Mouse (Mus musculus) hindbrain, embryonic 11.5 days (tissue): ENCODE measurements at regions not wholly inside any gene's neighbourhood (a gene's known extent, or its start where the extent isn't known, plus 50 kb on each side); places are given as distances from the start of the nearest gene placed in this dataset.
A peak's percentile ranks its signal among the peaks of the same experiment; 100 is the strongest.

Experiments
- ATAC-seq: fragments of 200-750 bp; cut with Nextera tagmentation; 2 replicates; pipeline ENCODE4 v1.8.0; 2017; ENCODE audit warnings: mild to moderate bottlenecking, moderate TSS enrichment, moderate library complexity; ENCODE audit not compliant: low FRiP score
- DNase-seq: peaks from one replicate; pipeline ENCODE4 v3.0.0-alpha.2; 2015; ENCODE audit warnings: low spot score
- H3K27ac ChIP-seq: fragments of 300-500 bp; sonication (generic); 2 replicates; pipeline ENCODE4 v1.5.1; 2014; ENCODE audit warnings: mild to moderate bottlenecking, low read depth, low read length
- H3K27me3 ChIP-seq: fragments of 300-500 bp; sonication (generic); 2 replicates; pipeline ENCODE4 v1.6.1; 2014; ENCODE audit warnings: mild to moderate bottlenecking, low read length, moderate library complexity, mixed read lengths; ENCODE audit not compliant: control insufficient read depth, insufficient read depth
- H3K36me3 ChIP-seq: fragments of 300-500 bp; sonication (generic); 2 replicates; pipeline ENCODE4 v1.6.1; 2014; ENCODE audit warnings: mild to moderate bottlenecking, low read length, moderate library complexity, mixed read lengths; ENCODE audit not compliant: control insufficient read depth, insufficient read depth
- H3K4me1 ChIP-seq: fragments of 300-500 bp; sonication (generic); replicated peaks from 2 replicates; pipeline ENCODE4 v1.6.1; 2014; ENCODE audit warnings: low read length, mixed read lengths; ENCODE audit not compliant: control insufficient read depth, insufficient read depth
- H3K4me2 ChIP-seq: fragments of 300-500 bp; sonication (generic); replicated peaks from 2 replicates; pipeline ENCODE4 v1.6.1; 2014; ENCODE audit warnings: mild to moderate bottlenecking, low read depth, low read length
- H3K4me3 ChIP-seq: fragments of 300-500 bp; sonication (generic); 2 replicates; pipeline ENCODE4 v1.5.1; 2014; ENCODE audit warnings: low read depth, low read length
- H3K9ac ChIP-seq: fragments of 300-500 bp; sonication (generic); 2 replicates; pipeline ENCODE4 v1.6.1; 2014; ENCODE audit warnings: low read depth, low read length
- H3K9me3 ChIP-seq: fragments of 300-500 bp; sonication (generic); 2 replicates; pipeline ENCODE4 v1.6.1; 2016; ENCODE audit warnings: low read length; ENCODE audit not compliant: control insufficient read depth
- WGBS: fragments of 180-500 bp; shearing (Covaris S2); extraction: QIAGEN DNeasy Blood & Tissue Kit; methylation state at CpG from one replicate; pipeline ENCODE4 v1.1.7; 2014; 5-methylcytosine and 5-hydroxymethylcytosine counted together

- H3K27ac ChIP-seq, result no peak overlapping the region
- no peak for ATAC-seq
Observed at GRCm38 (mm10) chr1:176359992-176360724, 85.0 kb upstream of the Pld5 start.

GRCm38 (mm10) chr1:176355342-176355741, 80.2 kb upstream of the Pld5 start:
- Histone ChIP-seq H3K36me3 (no peaks in the 10 kb centered on the region), H3K4me1 (no peaks in the 10 kb centered on the region), H3K4me3 (no peak overlapping the region), H3K27me3 (no peaks in the 10 kb centered on the region), H3K9me3 (no peaks in the 10 kb centered on the region), H3K9ac (no peak overlapping the region), H3K27ac (0 out of 2 replicates have a peak overlapping the region, but pooled peaks have one; percentile 37), H3K4me2 (no peak overlapping the region)
- DNase-seq, result peak; percentile 56
- 49% methylated on average over 12 of the region's 12 CpGs for WGBS
- peak; percentile 94 for ATAC-seq

More at GRCm38 (mm10) chr1:176359992-176360724, 85.0 kb upstream of the Pld5 start:
- no peaks in the 10 kb centered on the region for H3K4me1 ChIP-seq
- no peak overlapping the region for H3K4me3 ChIP-seq
- H3K36me3 ChIP-seq, result no peaks in the 10 kb centered on the region
- no peak overlapping the region for H3K9ac ChIP-seq
- DNase-seq, result no peak
- 84% methylated on average over 12 of the region's 12 CpGs for WGBS
- no peaks in the 10 kb centered on the region for H3K9me3 ChIP-seq
- no peak overlapping the region for H3K4me2 ChIP-seq
- no peaks in the 10 kb centered on the region for H3K27me3 ChIP-seq

DNA sequence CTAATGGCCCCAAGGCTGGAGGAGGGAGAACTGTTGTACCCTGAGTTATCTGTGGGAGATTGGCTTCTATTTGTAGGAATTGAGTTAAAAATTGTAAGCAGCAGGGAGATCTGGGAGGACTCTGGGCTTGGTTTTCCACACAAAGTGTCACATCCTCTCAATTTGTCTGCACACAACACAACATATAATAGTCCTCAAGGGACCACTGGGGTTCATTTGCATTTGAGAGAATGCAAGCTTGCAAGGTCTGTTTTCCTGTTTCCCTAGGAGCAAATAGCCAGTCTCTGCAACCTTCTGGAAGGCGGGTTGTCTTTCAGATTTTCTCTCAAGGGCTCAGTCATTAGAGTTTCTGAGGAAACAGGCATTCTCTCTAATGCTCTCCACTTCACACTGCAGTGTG, 79.8 kb upstream of the Pld5 start:
- Histone ChIP-seq H3K27ac (0 out of 2 replicates have a peak overlapping the region, but pooled peaks have one; percentile 37), H3K36me3 (no peaks in the 10 kb centered on the region), H3K9ac (no peak overlapping the region), H3K27me3 (no peaks in the 10 kb centered on the region), H3K4me2 (no peak overlapping the region), H3K4me1 (no peaks in the 10 kb centered on the region), H3K4me3 (no peak overlapping the region), H3K9me3 (no peaks in the 10 kb centered on the region)
- DNase-seq (no peak), ATAC-seq (peak; percentile 43; the same call in 1 of the 2 replicates)
- 45% methylated on average over 1 of the region's 1 CpGs for WGBS

GRCm38 (mm10) chr1:176352706-176353105, 77.6 kb upstream of the Pld5 start:
- WGBS, result 80% methylated on average over 3 of the region's 3 CpGs
- no peak for ATAC-seq

GRCm38 (mm10) chr1:176349909-176350495, 74.9 kb upstream of the Pld5 start:
- H3K27me3 ChIP-seq, result no peaks in the 10 kb centered on the region
- H3K27ac ChIP-seq, result no peak overlapping the region
- H3K4me3 ChIP-seq, result no peak overlapping the region
- ATAC-seq, result no peak
- DNase-seq, result no peak
- H3K9ac ChIP-seq, result no peak overlapping the region
- H3K4me2 ChIP-seq, result no peak overlapping the region
- H3K4me1 ChIP-seq, result no peaks in the 10 kb centered on the region
- 66% methylated on average over 2 of the region's 2 CpGs for WGBS
- H3K36me3 ChIP-seq, result no peaks in the 10 kb centered on the region
- no peaks in the 10 kb centered on the region for H3K9me3 ChIP-seq

More at GRCm38 (mm10) chr1:176352706-176353105, 77.6 kb upstream of the Pld5 start:
- H3K4me2 ChIP-seq, result no peak overlapping the region
- H3K4me1 ChIP-seq, result no peaks in the 10 kb centered on the region
- no peak overlapping the region for H3K9ac ChIP-seq
- no peaks in the 10 kb centered on the region for H3K9me3 ChIP-seq
- H3K4me3 ChIP-seq, result no peak overlapping the region
- no peak overlapping the region for H3K27ac ChIP-seq
- no peaks in the 10 kb centered on the region for H3K27me3 ChIP-seq
- DNase-seq, result no peak
- no peaks in the 10 kb centered on the region for H3K36me3 ChIP-seq

DNA sequence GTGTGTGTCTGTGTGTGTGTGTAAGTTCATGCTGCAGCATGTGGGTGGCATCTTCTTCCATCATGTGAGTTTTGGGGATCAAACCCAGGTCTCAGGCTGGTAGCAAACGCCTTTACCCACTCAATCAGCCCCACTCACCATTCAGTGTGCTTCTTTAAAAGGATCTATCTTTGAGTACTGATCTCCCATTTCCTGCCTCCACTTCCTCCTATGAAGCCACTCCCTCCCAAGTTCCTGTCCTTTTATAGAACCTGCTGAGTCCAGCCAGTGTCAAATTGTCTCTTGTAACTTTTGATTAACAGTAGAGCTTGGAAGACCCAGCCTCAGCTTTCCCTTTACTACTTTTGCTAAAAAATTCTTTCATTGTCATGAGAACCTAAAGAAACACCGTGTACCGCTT, 73.0 kb upstream of the Pld5 start:
- Histone ChIP-seq H3K27ac (no peak overlapping the region), H3K4me1 (no peaks in the 10 kb centered on the region), H3K4me2 (no peak overlapping the region), H3K4me3 (no peak overlapping the region), H3K27me3 (no peaks in the 10 kb centered on the region), H3K9me3 (no peaks in the 10 kb centered on the region), H3K9ac (no peak overlapping the region), H3K36me3 (no peaks in the 10 kb centered on the region)
- ATAC-seq (no peak), DNase-seq (no peak)
- WGBS, result 86% methylated on average over 3 of the region's 3 CpGs

DNA sequence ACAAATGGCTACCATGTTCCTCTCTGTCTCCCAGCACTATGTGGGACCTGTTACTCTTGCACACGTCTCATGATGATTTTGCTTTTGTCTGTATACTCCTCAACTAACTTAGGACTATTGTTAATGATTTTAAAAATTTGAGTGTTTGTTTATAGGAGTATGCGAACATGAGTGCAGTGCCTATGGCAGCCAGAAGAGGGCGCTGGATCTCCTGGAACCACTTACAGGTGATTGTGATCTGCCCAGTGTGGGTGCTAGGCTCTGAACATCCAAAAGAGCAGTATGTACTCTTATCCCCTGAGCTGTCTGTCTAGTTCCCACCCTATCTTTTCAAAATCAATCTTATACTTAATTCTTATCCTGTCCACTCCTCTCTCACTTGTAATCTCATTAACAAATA, 56.2 kb upstream of the Pld5 start:
- no peaks in the 10 kb centered on the region for H3K4me1 ChIP-seq
- DNase-seq (no peak), ATAC-seq (no peak)
- 69% methylated on average over 3 of the region's 3 CpGs for WGBS
- no peaks in the 10 kb centered on the region for H3K36me3 ChIP-seq
- H3K4me3 ChIP-seq, result no peak overlapping the region
- no peak overlapping the region for H3K4me2 ChIP-seq
- H3K27ac ChIP-seq, result no peak overlapping the region
- no peaks in the 10 kb centered on the region for H3K27me3 ChIP-seq
- H3K9ac ChIP-seq, result no peak overlapping the region
- H3K9me3 ChIP-seq, result no peaks in the 10 kb centered on the region
